Mouse (Mus musculus) left cerebral cortex, postnatal 4 days (tissue): ENCODE measurements around the gene Adora2b. TPM values are rescaled to one million over a fixed set of nuclear protein-coding genes. Genes with fewer than 3 reads are reported as not detected.
"Not testable (repeated sequence)": the region's sequence is repeated elsewhere in the genome, so short reads cannot be mapped to it uniquely, and the experiment has no call there.

Experiments used
- DNase-seq: peaks from one replicate; pipeline ENCODE4 v3.0.0-alpha.2; 2022
- intact Hi-C: fragments of 180-260 bp; cut with DNase I; formaldehyde crosslinking; loops from one replicate; pipeline ENCODE4 v1.15.1; 2025
- total RNA-seq, 2 experiments: library from RNA; stranded (reverse); gene quantifications; 2 replicates each; pipeline ENCODE4 v1.2.3; 2021

Adora2b gene
- total RNA-seq, 2 experiments from 2014 or later: 4.0 to 4.4 TPM

DNA sequence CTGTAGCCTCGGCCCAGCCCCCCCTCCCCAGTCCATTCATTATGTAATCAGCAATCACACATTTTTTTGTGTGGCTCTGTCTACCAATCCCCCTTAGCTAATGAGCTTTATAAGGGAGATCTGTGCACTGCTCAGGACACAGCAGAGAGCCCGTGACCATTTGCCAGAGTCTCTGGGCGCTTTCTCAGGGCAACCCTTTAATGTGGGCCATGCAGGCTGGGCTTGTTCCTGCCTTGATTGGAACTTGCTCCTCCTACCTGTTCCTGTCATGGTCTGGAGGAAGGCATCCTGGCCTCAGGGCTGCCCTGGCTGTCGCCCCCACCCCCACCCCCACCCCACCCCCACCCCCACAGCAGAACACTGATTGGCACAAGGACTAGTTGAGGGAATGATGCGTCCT lies 10.4 kb downstream of the Adora2b start:
- intact Hi-C loops: no loop called here
- no peak for DNase-seq

DNA sequence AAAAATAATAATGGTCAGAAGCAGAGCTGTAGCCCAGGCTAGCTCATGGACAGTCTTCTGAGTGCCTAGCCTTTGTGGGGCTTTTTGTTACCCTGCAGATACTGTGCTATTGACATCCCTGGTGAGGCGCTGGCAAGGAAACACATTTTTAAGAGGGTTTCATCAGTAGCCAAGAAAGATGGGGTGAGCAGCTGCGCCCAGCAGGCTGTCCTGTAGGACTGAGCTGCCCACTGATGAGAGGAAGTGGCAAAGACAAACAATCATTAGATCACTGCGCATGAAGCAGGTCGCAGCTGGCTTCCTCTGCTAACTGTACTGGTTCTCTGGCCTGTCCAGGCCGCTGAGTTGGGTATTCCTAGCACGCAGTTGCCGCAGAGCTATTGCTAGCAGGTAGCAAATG lies 14.8 kb downstream of the Adora2b start:
- intact Hi-C loops: no loop called here
- DNase-seq: peak; percentile 64

DNA sequence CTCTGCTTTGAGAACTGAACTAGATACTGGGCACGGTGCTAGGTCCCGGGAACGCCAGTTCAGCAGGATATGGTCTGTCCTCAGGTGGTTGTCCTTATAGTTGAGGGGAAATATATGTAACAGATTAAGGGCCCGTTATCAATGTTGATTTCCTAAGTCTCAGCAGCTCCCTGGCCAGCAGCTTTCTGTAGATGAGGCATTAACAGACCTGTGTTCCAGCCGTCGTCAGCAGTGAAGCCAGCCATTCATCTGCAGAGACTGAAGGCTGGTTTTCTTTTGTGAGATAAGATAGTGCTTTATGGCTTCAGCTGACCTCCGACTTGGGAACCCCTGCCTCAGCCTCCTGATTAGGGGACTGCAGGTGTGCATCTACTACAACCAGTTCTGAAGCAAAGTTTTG lies 15.2 kb downstream of the Adora2b start:
- intact Hi-C loops: no loop called here

DNA sequence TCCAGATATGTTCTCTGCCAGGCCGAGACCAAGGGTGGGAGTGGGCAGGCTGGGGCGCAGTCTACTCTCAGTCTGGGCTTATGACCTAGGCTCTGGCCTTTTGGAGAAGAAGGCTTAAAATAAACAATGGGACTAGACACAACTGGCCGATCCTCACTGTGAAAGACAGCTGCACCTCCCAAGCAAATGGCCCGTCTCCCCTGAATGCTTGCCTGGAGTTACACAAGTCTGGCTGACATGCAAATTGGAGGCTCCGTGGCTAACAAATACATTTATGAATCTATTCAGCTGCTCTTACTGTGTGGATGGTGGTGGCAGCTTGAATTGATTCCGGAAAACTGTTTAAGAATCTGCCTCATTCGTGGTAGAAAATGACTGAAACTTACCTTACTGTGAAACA lies 16.9 kb downstream of the Adora2b start:
- intact Hi-C loops: no loop called here
- DNase-seq: no peak

More for the DNA sequence above, 15.2 kb downstream of the Adora2b start:
- DNase-seq: no peak

DNA sequence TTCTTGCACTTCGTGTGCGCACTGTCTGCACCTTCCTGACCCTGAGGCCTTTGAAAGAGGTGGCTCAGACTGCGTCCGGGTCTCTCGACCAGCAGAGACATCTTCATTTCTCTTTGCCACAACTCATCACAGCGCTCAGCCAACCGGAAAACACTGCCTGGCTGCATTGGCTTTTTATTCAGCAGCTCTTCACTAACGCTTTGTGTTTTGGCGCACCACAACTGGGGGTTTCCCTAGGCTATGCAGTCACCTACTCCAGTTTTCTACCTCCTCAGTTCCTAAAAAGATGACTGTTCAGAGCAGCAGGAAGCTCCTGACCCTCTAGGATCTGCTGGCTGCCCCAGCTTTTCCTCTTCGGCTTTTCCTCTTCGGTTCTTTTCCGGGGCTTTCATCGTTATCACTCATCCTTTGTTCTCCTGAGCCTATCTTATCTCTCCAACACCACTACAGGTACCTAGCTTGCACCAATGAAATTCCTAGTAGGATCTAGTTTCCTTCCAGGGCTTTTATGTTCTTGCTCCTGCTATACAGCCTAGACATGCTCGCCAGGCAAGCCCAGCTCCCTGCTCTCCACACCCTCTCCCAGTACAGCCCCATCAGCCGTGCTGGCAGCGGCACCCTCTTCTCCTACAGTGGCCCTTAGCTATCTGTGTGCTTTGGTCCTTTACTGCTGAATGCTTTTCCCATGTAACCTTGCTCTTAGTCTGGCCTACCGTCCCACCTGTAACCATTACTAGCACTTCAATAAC lies 17.9 kb downstream of the Adora2b start:
- peak; percentile 31 for DNase-seq
- intact Hi-C loops: no loop called here

DNA sequence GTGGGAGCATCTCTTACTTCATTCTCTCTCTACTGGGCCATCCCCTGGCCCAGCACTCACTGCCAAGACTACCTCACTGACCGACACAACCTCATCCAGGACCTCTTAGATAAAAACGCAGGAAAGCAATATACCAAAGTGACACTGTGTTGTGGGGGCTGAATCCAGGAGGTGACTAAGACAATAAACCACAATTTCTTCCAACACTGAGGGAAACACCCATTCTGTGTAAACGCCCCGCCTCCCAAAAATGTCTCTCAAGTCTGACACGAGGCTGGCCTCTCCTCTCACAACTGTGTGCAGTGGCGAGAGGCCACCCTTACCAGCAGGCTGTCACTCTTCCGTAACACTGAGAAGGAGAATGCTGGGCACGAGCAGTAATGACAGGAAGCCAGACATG lies 19.6 kb downstream of the Adora2b start:
- intact Hi-C loops: no loop called here
- no peak for DNase-seq

DNA sequence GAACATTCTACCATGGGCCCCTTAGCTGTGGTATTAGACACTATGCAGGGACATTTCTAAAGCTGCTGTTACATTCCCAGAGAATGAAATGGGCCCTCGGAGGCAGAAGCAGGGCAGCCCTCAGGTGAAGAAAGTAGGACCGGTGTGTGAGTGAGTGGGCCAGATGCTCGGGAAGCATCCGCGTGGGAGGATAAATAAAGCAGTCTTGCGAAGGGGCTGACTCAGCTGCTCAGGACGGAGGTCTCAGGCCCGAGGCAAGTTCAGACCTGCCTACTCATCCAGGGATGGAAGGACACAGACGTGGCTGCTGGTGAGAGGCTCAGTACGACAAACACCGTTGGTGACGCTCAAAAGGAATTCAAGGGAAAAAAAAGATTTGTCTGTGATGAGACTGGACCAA lies 20.3 kb downstream of the Adora2b start:
- intact Hi-C loops: no loop called here
- DNase-seq: no peak

DNA sequence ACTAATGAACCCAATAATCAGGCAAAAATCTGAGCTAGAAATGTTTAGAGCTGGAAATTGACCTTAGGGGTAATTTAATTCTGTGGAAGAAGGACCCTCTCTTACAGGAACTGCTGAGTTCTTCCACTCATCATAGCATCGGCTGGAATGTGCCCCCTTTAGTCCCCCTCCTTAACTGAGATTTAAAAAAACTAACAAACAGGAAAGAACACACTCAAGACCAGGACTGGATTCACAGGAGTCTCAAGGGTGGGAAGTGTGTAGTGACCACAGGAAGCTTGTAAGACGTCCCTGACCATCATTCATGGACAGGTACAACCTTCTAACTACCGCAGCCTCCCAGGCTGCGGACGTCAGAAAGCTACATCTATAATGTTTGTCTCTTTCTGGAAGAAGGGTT lies 22.1 kb downstream of the Adora2b start:
- intact Hi-C loops: no loop called here
- DNase-seq: no peak

DNA sequence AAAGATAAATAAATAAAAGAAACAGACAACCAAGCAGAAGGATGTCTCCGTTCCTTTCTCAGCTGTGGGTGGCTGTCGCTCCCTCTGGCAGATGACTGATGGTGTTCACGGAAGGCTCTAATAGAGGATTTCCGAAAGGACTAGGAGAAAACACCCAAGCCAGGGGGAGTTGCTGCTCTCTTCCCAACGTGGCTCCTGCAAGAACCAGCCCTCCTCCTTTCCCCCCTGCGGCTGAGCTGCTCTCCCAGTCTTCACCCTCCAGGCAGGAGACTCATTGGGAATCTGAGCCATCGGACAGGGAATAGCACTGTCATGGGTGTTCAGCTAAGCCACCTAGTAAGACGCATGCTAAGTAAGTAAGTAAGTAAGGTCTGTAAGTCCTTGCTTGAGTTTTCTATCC lies 28.3 kb downstream of the Adora2b start:
- intact Hi-C loops: loop anchor here (5.0 kb wide), 1 partner anchor 325 kb away; no protein-coding TSS in a partner anchor

DNA sequence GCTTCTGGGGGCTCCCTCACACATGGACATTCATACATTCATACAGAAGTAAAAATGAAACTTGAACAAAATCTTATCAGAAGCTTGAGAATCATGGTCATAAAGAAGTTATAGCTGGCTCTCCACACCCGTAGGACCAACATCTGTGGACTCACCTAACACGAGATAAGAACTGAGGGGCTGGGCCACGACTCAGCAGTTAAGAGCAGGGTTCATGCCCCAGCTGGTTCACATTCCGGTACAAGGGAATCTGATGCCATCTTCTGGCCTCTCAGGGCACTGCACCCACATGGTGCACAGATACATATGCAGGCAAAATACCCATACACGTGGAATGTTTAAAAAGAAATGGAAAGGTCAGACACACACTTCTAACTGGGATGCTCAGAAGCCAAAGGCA lies 29.2 kb downstream of the Adora2b start:
- peak; percentile 78 for DNase-seq
- intact Hi-C loops: loop anchor here (1.0 to 5.0 kb wide), 3 partner anchors 151 to 326 kb away; no protein-coding TSS in a partner anchor

More for the DNA sequence above, 28.3 kb downstream of the Adora2b start:
- no peak for DNase-seq

DNA sequence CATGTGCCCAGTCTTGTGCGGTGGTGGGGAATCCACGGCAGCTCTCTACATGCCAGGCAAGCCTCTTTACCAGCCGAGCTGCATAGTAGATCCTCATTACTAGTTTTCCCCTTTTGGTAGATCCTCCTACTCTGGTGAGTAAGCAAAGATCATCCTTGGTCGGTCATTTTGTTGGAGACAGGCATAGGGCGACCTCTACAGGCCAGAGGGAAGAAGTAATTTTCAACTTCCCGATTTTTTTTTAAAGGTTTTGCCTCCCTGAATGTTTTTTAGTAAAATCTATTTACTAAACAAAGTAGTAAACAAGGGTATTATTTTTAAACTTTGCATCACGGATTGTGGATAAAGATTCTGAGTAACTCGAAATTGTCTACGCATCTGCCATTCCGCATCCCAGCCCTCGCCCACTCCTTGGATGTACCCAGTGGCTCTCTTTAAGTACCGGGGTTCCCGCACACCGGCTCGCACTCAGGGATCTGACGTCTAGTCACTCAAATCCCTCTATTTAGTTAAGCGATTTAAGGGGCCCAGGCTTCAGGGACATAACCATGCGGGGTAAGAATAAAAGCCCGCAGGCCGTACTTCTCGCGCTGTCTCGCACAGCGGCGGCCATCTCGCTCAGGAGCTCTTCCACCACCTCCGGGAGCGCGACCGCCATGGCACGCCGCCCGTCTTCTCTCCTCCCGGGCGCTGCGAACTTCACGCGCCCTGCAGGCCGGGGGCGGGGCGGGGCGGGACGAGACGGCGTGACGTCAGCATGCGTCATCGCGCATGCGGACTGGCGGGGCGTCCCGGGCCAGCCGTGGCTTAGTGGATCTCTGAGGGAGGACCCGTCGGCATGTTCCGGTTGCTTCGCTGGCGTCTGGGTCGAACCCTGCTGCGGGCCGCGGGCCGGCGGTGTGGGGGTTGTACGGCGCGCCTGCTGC lies 32.2 kb downstream of the Adora2b start, which contains the start of the genes Zswim7 and Ttc19:
Gene Zswim7, minus strand, starts transcription at position 701 of the 926 bp plus-strand sequence.
Gene Ttc19, plus strand, starts transcription at position 799 of the 926 bp plus-strand sequence.
- intact Hi-C loops: no loop called here
- DNase-seq: peak; percentile 96

DNA sequence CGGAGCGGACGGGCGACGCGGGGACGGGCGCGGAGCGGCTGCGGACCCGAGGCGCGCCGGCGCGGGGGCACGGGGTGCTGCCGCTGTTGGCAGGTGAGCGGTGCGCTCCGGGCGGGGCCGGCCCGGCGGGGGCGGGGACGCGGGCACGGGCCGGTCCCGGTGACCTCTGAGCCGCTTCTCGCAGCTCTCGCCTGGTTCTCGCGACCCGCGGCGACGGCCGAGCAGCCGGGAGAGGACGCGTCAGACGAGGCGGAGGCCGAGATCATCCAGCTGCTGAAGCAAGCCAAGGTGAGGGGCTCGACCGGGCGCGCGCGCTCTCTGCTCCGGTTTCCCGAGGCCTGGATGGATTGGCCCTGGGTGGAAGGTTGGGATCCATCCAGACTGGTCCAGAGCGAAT lies 32.8 kb downstream of the Adora2b start:
- DNase-seq: peak; percentile 49
- intact Hi-C loops: no loop called here

DNA sequence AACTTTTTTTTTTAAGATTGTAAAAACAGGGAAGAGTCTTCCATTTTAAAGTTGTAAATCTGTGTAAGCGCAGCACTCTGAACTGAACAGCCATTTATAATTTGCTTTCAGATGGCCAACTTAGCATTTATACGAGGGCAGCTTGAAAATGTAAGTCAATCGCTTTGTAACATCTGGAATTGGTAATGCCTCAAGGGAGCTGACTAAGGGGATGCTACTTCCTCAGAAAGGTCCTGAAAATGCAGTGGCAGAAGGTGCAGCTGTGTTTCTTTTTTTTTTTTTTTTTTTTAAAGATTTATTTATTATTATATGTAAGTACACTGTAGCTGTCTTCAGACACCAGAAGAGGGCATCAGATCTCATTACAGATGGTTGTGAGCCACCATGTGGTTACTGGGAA lies 35.2 kb downstream of the Adora2b start:
- DNase-seq, intact Hi-C loops: not testable (repeated sequence)

DNA sequence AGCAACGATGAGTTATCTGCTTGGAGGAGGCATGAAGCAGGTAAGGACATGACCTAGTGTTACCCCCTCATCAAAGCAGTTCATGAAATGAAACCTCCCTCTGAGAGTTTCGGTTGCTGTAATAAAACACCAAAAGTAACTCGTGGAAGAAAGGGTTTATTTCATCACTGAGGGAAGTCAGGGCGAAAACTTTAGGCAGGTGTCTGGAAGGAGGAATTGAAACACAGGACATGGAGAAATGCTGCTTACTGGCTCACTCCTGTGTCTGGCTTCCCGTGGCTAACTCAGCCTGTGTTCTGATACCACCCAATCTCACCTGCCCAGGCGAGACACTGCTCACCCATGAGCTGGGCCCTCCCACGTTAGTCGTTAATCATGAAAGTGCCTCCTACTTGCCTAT lies 36.2 kb downstream of the Adora2b start:
- no peak for DNase-seq
- intact Hi-C loops: no loop called here

DNA sequence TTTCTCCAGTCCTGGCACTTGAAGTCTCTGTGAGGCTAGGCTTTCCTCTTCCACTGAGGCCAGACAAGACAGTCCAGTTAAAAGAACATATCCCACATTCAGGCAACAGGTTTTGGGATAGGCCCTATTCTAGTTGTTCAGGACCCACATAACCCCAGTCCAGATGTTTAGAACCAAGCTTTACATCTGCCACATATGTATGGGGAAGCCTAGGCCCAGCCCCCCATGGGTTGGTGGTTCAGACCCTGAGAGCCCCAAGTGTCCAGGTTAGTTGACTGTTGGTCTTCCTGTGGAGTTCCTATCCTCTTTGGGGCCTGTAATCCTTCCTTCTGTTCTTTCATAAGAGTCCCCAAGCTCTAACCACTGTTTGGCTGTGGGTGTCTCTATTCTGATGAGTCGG lies 38.9 kb downstream of the Adora2b start:
- intact Hi-C loops: no loop called here
- no peak for DNase-seq

DNA sequence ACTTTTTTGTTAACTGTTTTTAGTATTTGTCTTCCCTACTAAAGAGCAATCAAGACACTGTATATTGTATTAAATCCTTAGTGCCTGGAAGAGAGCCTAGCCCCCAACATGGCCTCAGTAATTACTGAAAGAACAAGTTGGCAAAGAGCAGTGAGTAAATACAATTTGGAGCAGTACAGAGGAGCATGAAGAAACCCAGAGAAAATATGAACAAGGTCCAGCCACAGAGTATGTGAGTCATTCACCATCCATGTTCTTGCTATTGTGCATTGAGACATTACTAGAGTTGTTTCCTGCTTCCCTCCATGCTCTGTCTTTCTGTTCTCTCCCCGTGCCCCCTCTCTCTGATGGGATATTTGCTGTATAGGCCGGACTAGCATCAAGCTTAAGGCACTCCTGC lies 45.3 kb downstream of the Adora2b start:
- intact Hi-C loops: no loop called here
- DNase-seq: no peak

DNA sequence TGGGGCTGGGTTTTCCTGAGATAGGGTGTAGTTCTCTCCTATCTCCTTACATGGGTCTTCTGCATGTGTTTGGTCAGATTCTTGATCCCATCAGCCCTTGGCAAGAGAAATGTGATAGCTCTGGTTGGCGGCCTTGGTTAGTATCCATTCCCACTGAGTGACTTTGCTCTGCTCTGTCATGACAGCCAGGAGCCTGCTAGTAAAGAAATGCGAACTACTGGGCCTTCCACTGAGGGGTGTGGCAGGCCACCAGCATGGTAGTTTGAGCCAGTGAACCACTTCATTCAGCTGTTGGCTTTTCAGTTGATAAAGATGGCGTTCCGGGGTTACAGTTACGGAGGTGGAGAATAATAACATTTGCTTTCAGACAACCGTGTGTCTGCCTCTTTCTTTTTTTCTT lies 50.1 kb downstream of the Adora2b start:
- no peak for DNase-seq
- intact Hi-C loops: no loop called here

DNA sequence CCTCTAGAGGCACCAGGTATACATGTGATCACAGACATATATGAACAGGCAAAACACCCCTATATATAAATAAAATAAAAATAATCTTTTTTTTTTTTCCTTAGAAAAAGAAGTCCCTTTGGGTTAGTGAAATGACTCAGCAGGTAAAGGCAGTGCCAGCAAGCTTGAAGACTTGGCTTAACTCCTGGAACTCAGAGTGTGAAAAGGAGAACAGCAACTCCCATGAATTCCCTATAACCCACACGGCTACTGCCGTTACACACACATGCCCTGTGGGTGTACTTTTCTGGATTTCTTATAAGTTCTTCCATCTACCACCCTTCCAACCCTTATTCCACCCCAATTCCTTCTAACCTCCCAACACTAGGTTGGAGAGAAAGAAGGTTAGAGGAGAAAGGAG lies 57.1 kb downstream of the Adora2b start:
- intact Hi-C loops: no loop called here
- no peak for DNase-seq

DNA sequence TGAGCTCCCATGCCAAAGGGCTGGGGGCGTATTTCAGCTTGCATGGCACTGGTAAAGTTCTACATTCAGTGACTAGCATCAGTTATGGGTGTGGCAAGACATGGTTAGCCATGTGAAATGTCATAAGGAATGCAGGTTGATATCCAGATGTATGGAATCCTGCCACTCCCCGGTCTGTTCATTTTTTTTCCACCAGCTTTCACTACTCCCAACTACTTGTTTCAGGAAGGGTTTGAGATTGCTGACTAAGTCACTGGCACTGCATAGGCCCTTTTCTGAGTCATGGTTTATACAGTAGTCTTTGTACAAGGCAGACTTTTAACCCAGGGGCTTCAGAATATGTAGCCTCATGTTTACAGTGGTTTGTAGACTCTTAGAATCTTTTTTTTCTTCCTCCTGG lies 60.5 kb downstream of the Adora2b start:
- DNase-seq: no peak
- intact Hi-C loops: no loop called here

DNA sequence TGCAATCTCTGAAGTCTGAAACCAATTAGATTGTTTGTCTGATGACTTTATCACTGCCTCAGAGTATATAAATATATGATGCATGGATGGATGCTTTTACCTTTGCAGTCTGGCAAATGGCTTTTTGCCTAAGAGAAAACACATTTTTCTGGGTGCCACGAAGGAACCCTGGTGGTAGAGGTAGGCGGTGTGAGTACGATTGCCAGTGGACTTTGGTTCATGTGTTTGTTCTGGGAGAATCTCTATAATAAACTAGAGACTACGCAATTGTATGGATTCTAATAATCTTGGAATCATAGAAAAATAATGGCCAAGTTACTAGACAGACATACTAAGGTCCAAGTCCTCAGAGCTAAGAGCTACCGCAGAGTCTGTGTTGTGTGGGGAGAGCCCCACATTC lies 66.2 kb downstream of the Adora2b start:
- intact Hi-C loops: loop anchor here (10.0 kb wide), 1 partner anchor 520 kb away; no protein-coding TSS in a partner anchor
- DNase-seq: no peak
